Mouse (Mus musculus): ENCODE measurements around the gene Psmd3.

- TF ChIP-seq GATA1 (IDR thresholded peaks at IDR 0.05; ENCODE audit: borderline replicate concordance, low read length) (no peak), FLI1 (IDR thresholded peaks at IDR 0.05; ENCODE audit: low read length) (no peak)
Observed at GRCm38 (mm10) chr11:98740393-98741050, 58.2 kb downstream of the Psmd3 start, which contains the start of gene Thra.
